Mouse (Mus musculus) forebrain, embryonic 14.5 days (tissue): ENCODE results near the gene Ins2. TPM values are rescaled to one million over a fixed set of nuclear protein-coding genes. Genes with fewer than 3 reads are reported as not detected.

ENCODE experiments used
- ATAC-seq: fragments of 200-750 bp; cut with Nextera tagmentation; 2 replicates; pipeline ENCODE4 v1.8.0; 2017; ENCODE audit warnings: mild to moderate bottlenecking, moderate library complexity
- DNase-seq: peaks from one replicate; pipeline ENCODE4 v3.0.0-alpha.2; 2015; ENCODE audit warnings: low spot score
- H3K27ac ChIP-seq: fragments of 300-500 bp; sonication (generic); 2 replicates; pipeline ENCODE4 v1.5.1; 2014; ENCODE audit warnings: low read depth, mild to moderate bottlenecking, control low read depth, low read length, moderate library complexity
- H3K27me3 ChIP-seq: fragments of 300-500 bp; sonication (generic); replicated peaks from 2 replicates; pipeline ENCODE4 v1.6.1; 2014; ENCODE audit warnings: low read length, control low read depth, mixed read lengths; ENCODE audit not compliant: control insufficient read depth, insufficient read depth
- H3K36me3 ChIP-seq: fragments of 300-500 bp; sonication (generic); 2 replicates; pipeline ENCODE4 v1.6.1; 2014; ENCODE audit warnings: low read length, control low read depth; ENCODE audit not compliant: control insufficient read depth, insufficient read depth
- H3K4me1 ChIP-seq: fragments of 300-500 bp; sonication (generic); 2 replicates; pipeline ENCODE4 v1.6.1; 2014; ENCODE audit warnings: antibody characterized with exemption, low read length, control low read depth; ENCODE audit not compliant: control insufficient read depth, insufficient read depth
- H3K4me2 ChIP-seq: fragments of 300-500 bp; sonication (generic); 2 replicates; pipeline ENCODE4 v1.6.1; 2014; ENCODE audit warnings: mild to moderate bottlenecking, control low read depth, low read length
- H3K4me3 ChIP-seq: fragments of 300-500 bp; sonication (generic); 2 replicates; pipeline ENCODE4 v1.5.1; 2014; ENCODE audit warnings: low read depth, low read length, control low read depth
- H3K9ac ChIP-seq: fragments of 300-500 bp; sonication (generic); 2 replicates; pipeline ENCODE4 v1.6.1; 2014; ENCODE audit warnings: mild to moderate bottlenecking, low read length, control low read depth, moderate library complexity
- H3K9me3 ChIP-seq: fragments of 300-500 bp; sonication (generic); replicated peaks from 2 replicates; pipeline ENCODE4 v1.6.1; 2016; ENCODE audit warnings: low read length, control low read depth, mixed read lengths; ENCODE audit not compliant: control insufficient read depth
- WGBS: fragments of 180-500 bp; shearing (Covaris S2); extraction: QIAGEN DNeasy Blood & Tissue Kit; methylation state at CpG from one replicate; pipeline ENCODE4 v1.1.7; 2014; 5-methylcytosine and 5-hydroxymethylcytosine counted together
- microRNA counts: library from miRNA; unstranded; fragments of <30 nt; microRNA quantifications from one replicate; lab custom pipeline; 2016
- microRNA-seq: library from miRNA; unstranded; fragments of <30 nt; microRNA quantifications from one replicate; pipeline ENCODE4, GENCODE M21; 2016
- polyA plus RNA-seq: library from polyadenylated mRNA; unstranded; fragments of >200 nt; fragmentation: Nextera tagmentation; extraction: Ambion mirVana; gene quantifications from 2 replicates; pipeline ENCODE4 v1.2.1, GENCODE M21; 2014

Ins2 gene
- polyA plus RNA-seq, 1 experiment from 2014 or later = 0.83 TPM

DNA sequence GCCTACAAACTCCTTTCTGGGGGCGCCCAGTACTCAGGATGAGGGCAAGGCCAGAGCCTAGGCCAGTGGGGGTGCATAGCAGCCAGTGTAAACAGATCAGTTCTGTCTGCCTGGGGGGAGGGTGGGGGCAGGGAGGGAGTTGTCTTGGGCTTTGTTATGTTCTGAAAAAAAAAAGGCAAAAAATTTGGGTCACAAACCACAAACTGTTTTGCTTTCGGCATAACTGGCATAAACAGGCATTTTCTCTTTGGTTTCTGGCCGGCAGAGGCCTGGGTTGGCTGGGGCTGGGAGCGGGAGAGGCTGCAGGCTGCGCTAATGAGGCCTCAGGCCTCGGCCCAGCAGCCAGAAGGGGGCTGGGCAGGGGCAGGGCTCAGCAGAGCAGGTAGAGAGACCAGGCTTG lies 96.5 kb downstream of the Ins2 start:
- 20% methylated on average over 6 of the region's 6 CpGs for WGBS
- Histone ChIP-seq H3K4me2 (no peak overlapping the region), H3K9ac (no peak overlapping the region), H3K27ac (no peak overlapping the region), H3K27me3 (no peaks in the 10 kb centered on the region), H3K36me3 (no peaks in the 10 kb centered on the region), H3K4me1 (no peaks in the 10 kb centered on the region), H3K4me3 (no peak overlapping the region), H3K9me3 (peaks cover 4% of the 10 kb centered on the region; the same call in 1 of the 2 replicates)
- ATAC-seq (no peak), DNase-seq (no peak)

DNA sequence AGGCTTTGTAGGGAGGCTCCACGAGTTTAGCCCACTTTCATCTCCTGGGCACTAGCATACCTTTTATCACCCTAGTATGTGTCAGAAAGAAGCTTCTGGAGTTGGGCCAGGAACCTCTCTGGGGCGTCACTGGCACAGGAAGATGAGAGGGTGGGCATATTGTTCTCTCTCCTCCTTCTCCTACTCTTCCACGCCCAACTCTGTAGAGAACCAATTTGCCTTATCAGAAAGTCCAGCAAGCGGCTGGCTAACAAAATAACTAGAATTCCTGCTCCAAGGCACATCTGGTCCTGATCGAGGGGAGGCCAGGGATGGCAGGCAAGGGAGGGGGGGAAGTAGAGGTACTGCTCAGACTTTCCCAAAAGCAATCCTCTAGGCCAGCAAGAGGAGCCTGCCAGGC lies 98.1 kb downstream of the Ins2 start:
- no peak overlapping the region for H3K27ac ChIP-seq
- no peaks in the 10 kb centered on the region for H3K27me3 ChIP-seq
- DNase-seq (no peak), ATAC-seq (no peak)
- H3K9ac ChIP-seq = no peak overlapping the region
- 55% methylated on average over 5 of the region's 5 CpGs for WGBS
- H3K4me1 ChIP-seq = no peaks in the 10 kb centered on the region
- H3K4me3 ChIP-seq = no peak overlapping the region
- peaks cover 4% of the 10 kb centered on the region; the same call in 1 of the 2 replicates for H3K9me3 ChIP-seq
- no peaks in the 10 kb centered on the region for H3K36me3 ChIP-seq
- H3K4me2 ChIP-seq = no peak overlapping the region

GRCm38 (mm10) chr7:142636178-142636577 lies 107.0 kb downstream of the Ins2 start:
- Histone ChIP-seq H3K36me3 (no peaks in the 10 kb centered on the region), H3K9me3 (no peaks in the 10 kb centered on the region), H3K27ac (no peak overlapping the region), H3K9ac (no peak overlapping the region), H3K4me3 (no peak overlapping the region), H3K4me1 (no peaks in the 10 kb centered on the region), H3K4me2 (no peak overlapping the region), H3K27me3 (no peaks in the 10 kb centered on the region)
- DNase-seq = no peak
- no peak for ATAC-seq

DNA sequence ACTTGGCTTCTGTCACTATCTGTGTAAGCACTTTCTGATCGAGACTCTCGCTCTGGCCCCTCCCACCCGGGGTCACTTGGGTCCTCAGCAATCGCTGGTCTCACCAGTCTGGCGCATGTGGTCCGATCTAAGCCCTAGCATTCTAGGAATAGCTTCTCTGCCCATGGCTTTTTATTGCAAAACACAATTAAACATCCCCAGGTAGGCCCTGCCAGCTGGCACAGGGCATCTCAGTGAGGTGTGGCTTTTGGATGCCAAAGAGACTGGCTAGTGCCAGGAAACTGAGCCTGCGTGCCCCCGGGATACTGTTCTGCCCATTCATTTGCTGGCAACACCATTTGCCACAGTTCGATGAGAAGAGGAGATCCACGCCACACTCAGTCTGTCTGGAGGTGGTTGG lies 112.5 kb downstream of the Ins2 start:
- DNase-seq = peak; percentile 20

GRCm38 (mm10) chr7:142629806-142630205 lies 113.4 kb downstream of the Ins2 start:
- Histone ChIP-seq H3K27ac (no peak overlapping the region), H3K4me3 (no peak overlapping the region), H3K4me1 (no peaks in the 10 kb centered on the region), H3K36me3 (no peaks in the 10 kb centered on the region), H3K9me3 (no peaks in the 10 kb centered on the region), H3K27me3 (no peaks in the 10 kb centered on the region), H3K4me2 (no peak overlapping the region), H3K9ac (no peak overlapping the region)
- ATAC-seq = no peak
- WGBS = 79% methylated on average over 6 of the region's 6 CpGs
- DNase-seq = no peak

More for the DNA sequence above, 112.5 kb downstream of the Ins2 start:
- no peak for ATAC-seq
- Histone ChIP-seq H3K36me3 (no peaks in the 10 kb centered on the region), H3K4me2 (no peak overlapping the region), H3K9ac (no peak overlapping the region), H3K4me1 (no peaks in the 10 kb centered on the region), H3K9me3 (no peaks in the 10 kb centered on the region), H3K4me3 (no peak overlapping the region), H3K27me3 (no peaks in the 10 kb centered on the region), H3K27ac (no peak overlapping the region)
- WGBS = 77% methylated on average over 10 of the region's 10 CpGs

MicroRNAs encoded within 50 kb of the gene (microRNA counts, 519-probe panel; counts per million panel counts)
- not detected for microRNA mmu-miR-483 (lab: Ali Mortazavi, UCI)

Small RNA genes lying within 50 kb of the gene (microRNA-seq; reads per million reads assigned to microRNA genes)
- gene Mir483 = 69.5 reads per million, percentile 53 among the genes with 10 or more reads in this experiment

Other genes with a start within 250 kb of the Ins2 start
- gene Tnnt3, start 244.5 kb downstream of the Ins2 start, polyA plus RNA-seq = 0.42 and 0.53 TPM in 2 replicates
- 21.7 and 28.7 TPM in 2 replicates for gene Mrpl23, start 210.7 kb downstream of the Ins2 start, polyA plus RNA-seq
- 74.0 and 89.8 TPM in 2 replicates for gene Igf2, start 76.6 kb downstream of the Ins2 start, polyA plus RNA-seq
- not detected in 2 replicates for gene Gm49394, start 73.4 kb downstream of the Ins2 start, polyA plus RNA-seq
- 7.9 and 8.2 TPM in 2 replicates for gene Th, start 187.7 kb upstream of the Ins2 start, polyA plus RNA-seq
- gene Ascl2, start 225.9 kb upstream of the Ins2 start, polyA plus RNA-seq = 0.26 and 0.32 TPM in 2 replicates